Mouse (Mus musculus): ENCODE measurements around the gene Fcrla. TPM values are rescaled to one million over a fixed set of nuclear protein-coding genes. Genes with fewer than 3 reads are reported as not detected.

Fcrla gene
- polyA plus RNA-seq, 1 experiment from 2014 or later = not detected

DNA sequence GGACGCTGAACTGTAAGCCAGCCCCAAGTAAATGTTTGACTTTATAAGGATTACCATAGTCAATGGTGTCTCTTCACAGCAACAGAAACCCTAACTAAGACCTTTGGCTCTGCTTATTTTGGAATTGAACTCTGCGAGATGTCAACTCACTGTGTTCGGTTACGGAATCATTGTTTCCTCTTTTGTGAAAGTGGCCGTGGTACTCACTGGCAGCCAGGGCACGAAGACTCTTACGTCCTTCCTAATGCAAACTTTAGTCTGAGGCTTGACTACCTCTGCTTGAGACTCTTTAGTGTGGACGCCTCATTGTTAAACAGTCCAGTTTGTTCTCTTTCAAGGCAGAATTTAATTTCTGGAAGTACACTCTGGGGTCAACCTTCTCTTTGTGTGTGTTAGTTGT, 8.1 kb downstream of the Fcrla start:
- H3K4me1 ChIP-seq = no peaks in the 10 kb centered on the region
- no peaks in the 10 kb centered on the region for H3K36me3 ChIP-seq (replicated peaks)
- H3K9me3 ChIP-seq = no peaks in the 10 kb centered on the region
- no peak overlapping the region for H3K27ac ChIP-seq (replicated peaks)
- H3K4me3 ChIP-seq = no peak overlapping the region
- no peak for DNase-seq (ENCODE audit: low spot score)
- no peaks in the 10 kb centered on the region for H3K27me3 ChIP-seq (replicated peaks; ENCODE audit: low read depth, poor library complexity, severe bottlenecking)
- 95% methylated on average over 8 of the region's 8 CpGs for WGBS

DNA sequence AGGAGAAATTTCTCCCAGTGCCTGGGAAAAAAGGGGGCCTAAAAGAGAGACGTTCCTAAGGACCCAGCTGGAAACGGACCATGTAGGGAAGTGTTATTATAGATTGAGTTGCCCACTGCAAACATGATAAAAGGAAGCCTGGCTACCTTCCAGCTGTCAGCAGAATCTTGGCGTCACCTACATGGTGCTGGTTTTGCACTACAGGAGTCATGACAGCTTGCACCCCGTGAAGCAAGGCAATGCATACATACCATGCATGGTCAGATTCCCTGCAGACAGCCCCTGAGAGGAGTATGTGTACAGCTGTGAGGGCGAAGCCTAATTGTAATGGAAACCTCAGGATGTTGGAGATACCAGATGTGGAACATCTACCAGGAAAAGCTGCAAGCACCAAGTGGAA, 11.7 kb downstream of the Fcrla start:
- Histone ChIP-seq H3K4me3 (no peak overlapping the region), H3K4me1 (no peaks in the 10 kb centered on the region), H3K9me3 (no peaks in the 10 kb centered on the region), H3K27me3 (replicated peaks; ENCODE audit: low read depth, poor library complexity, severe bottlenecking) (peaks cover 10% of the 10 kb centered on the region; the same call in 1 of the 2 replicates), H3K36me3 (replicated peaks) (no peaks in the 10 kb centered on the region), H3K27ac (replicated peaks) (no peak overlapping the region)
- DNase-seq (ENCODE audit: low spot score) = no peak
- WGBS = 84% methylated on average over 5 of the region's 5 CpGs

- WGBS = 73% methylated on average over 5 of the region's 5 CpGs
- H3K4me3 ChIP-seq = no peak within 1 kb of the TSS
- no peak for DNase-seq (ENCODE audit: low spot score)
- H3K27me3 ChIP-seq (replicated peaks; ENCODE audit: low read depth, poor library complexity, severe bottlenecking) = peaks cover 36% of the 10 kb centered on the region
- no peaks in the 10 kb centered on the region for H3K9me3 ChIP-seq
- no peak within 1 kb of the TSS for H3K27ac ChIP-seq (replicated peaks)
- peaks cover 7% of the 10 kb centered on the region for H3K4me1 ChIP-seq
- no peaks in the 10 kb centered on the region for H3K36me3 ChIP-seq (replicated peaks)
Observed at GRCm38 (mm10) chr1:170912891-170913615, 14.3 kb downstream of the Fcrla start, which contains the start of gene Fcrlb. Gene Fcrlb, minus strand, starts transcription at chr1:170912941.

DNA sequence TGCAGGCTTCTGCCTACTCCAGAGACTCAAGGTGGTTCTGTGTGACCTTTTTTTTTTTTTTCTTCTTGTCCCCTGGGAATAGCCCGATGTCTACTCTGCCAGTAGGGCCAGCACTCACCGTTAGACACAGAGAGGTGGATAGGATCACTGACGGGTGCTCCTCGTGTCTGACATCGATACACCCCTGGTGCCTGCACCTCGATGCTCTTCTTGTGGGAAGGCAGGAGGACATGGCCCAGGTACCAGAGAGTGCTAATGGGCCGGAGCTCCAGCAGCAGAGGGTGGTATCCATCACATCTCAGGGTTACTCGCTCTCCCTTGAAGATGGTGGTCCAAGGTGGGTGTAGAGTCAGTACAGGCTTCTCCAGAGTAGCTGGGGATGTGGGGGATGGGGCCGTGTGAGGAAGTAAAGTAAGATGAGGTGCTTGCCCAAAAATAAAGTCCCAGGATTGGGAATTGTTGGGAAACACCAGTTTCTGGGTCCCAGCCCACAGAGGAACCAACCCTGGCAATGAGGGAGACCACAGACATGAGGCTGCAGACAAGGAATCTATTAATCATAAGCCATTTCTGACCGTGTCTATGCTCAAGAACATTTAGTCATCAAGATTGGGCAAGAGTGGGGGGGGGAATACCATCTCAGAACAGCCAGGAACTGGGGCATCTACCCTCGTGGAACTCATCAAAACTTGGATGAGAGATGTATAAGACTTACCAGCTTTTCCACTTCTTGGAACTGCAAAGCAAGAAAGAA, 15.3 kb downstream of the Fcrla start:
- no peak overlapping the region for H3K4me3 ChIP-seq
- H3K4me1 ChIP-seq = peaks cover 16% of the 10 kb centered on the region
- WGBS = 83% methylated on average over 11 of the region's 11 CpGs
- no peak overlapping the region for H3K27ac ChIP-seq (replicated peaks)
- no peak for DNase-seq (ENCODE audit: low spot score)
- peaks cover 46% of the 10 kb centered on the region for H3K27me3 ChIP-seq (replicated peaks; ENCODE audit: low read depth, poor library complexity, severe bottlenecking)
- no peaks in the 10 kb centered on the region for H3K36me3 ChIP-seq (replicated peaks)
- H3K9me3 ChIP-seq = no peaks in the 10 kb centered on the region

DNA sequence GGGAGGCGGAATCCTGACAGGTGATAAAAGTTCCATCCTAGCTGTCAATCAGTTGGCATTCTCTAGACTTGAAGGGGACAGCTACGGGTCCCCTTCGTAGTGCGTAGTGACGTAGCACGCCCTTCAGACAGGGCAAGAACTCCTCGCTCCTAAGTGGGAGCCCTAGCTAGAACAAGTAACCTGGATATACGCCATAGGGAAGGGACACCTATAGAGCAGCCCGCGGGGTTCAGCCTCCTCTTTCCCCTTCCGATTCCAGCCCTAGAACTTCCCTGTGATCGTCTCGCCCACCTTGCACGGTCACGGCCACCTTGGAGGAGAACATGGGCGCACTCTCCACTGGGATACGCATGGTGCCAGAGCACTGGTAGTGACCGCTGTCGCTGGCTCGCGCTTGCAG, 19.0 kb downstream of the Fcrla start:
- peaks cover 79% of the 10 kb centered on the region for H3K27me3 ChIP-seq (replicated peaks; ENCODE audit: low read depth, poor library complexity, severe bottlenecking)
- peak overlapping the region; percentile 74 for H3K4me3 ChIP-seq
- no peak overlapping the region for H3K27ac ChIP-seq (replicated peaks)
- WGBS = 2% methylated on average over 21 of the region's 21 CpGs
- no peaks in the 10 kb centered on the region for H3K36me3 ChIP-seq (replicated peaks)
- peaks cover 16% of the 10 kb centered on the region for H3K4me1 ChIP-seq
- DNase-seq (ENCODE audit: low spot score) = peak; percentile 39
- H3K9me3 ChIP-seq = no peaks in the 10 kb centered on the region

- peak overlapping the region; percentile 74 for H3K4me3 ChIP-seq
- no peak overlapping the region; the same call in 1 of the 2 replicates for H3K27ac ChIP-seq (replicated peaks)
- peaks cover 84% of the 10 kb centered on the region for H3K27me3 ChIP-seq (replicated peaks; ENCODE audit: low read depth, poor library complexity, severe bottlenecking)
- no peaks in the 10 kb centered on the region for H3K9me3 ChIP-seq
- no peaks in the 10 kb centered on the region for H3K36me3 ChIP-seq (replicated peaks)
- H3K4me1 ChIP-seq = peaks cover 21% of the 10 kb centered on the region
- under 1% methylated on average over 71 of the region's 71 CpGs for WGBS
- peak; percentile 66 for DNase-seq (ENCODE audit: low spot score)
Observed at GRCm38 (mm10) chr1:170907456-170908191, 19.8 kb downstream of the Fcrla start.

DNA sequence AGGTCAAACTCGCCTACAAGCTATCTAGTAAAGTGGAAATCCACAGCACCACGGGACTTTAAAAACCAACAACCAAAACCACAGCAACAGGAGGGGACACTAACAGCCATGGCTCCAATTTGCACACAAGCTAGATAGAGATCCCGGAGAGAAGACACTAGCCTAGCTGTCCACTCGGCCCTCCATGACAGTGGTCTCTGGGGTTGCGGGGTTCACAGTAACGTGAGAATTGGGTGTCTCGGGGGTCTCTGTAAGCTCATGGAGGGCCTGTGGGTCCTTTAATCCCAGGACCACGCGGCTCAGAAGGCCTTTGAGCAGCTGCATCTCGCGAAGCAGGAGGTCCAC, 20.3 kb downstream of the Fcrla start:
- Histone ChIP-seq H3K4me3 (peak overlapping the region; percentile 74), H3K27me3 (replicated peaks; ENCODE audit: low read depth, poor library complexity, severe bottlenecking) (peaks cover 88% of the 10 kb centered on the region), H3K9me3 (no peaks in the 10 kb centered on the region), H3K27ac (replicated peaks) (no peak overlapping the region; the same call in 1 of the 2 replicates), H3K36me3 (replicated peaks) (no peaks in the 10 kb centered on the region), H3K4me1 (peaks cover 21% of the 10 kb centered on the region)
- WGBS = 22% methylated on average over 11 of the region's 11 CpGs
- DNase-seq (ENCODE audit: low spot score) = no peak

DNA sequence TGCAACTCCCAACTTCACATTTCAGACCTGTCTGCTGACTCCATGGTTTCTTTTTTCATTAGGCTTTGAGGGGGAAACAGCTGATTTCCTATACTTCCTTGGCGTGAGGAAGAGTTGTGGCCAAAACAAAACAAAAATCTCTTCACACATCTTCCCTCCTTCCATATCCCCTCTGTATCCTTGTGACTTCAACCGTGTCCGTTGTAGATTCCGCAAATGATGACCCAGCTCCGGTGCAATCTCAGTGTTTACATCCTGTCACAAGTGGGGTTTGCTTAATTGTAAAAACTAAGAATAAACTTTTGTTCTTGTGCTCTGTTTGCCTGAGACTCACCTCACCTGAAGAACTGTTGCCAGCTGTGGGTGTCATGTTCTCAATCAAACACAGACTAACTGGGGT, 23.9 kb downstream of the Fcrla start:
- H3K27me3 ChIP-seq (replicated peaks; ENCODE audit: low read depth, poor library complexity, severe bottlenecking) = peaks cover 66% of the 10 kb centered on the region
- H3K36me3 ChIP-seq (replicated peaks) = no peaks in the 10 kb centered on the region
- 73% methylated on average over 5 of the region's 5 CpGs for WGBS
- H3K4me1 ChIP-seq = peaks cover 18% of the 10 kb centered on the region
- no peak overlapping the region for H3K27ac ChIP-seq (replicated peaks)
- no peaks in the 10 kb centered on the region for H3K9me3 ChIP-seq
- H3K4me3 ChIP-seq = no peak overlapping the region
- no peak for DNase-seq (ENCODE audit: low spot score)

DNA sequence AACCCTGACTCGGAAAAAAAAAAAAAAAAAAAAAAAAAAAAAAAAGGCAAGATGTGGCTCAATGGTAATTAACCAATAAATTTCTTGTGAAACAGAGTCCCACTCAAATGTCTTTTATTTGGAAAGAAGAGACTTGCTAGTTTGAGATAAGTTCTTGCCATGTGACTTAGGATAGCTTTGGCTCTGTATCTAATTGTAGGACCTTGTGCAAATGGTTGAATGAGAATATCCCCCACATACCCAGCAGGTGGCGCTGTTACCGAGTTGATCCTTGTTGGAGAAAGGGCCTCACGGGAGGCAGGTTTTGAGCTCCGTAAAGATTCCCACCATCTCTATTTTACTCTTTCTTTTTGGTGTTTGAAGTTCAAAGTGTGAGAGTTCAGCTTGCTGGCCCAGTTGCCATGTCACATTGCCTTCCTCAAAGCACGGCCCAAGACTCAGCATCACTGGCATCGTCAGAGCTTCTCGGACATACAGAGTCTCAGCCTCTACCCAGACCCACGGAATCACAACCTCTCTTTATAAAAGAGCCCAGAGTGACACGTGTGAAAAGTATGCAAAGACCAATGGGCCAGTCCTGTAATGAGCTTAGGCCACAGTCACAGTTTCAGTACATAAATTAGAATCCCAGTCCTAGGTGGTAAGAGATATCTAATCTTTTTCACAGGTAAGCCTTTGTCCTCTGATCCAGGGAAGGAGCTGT, 25.7 kb downstream of the Fcrla start:
- H3K36me3 ChIP-seq (replicated peaks) = no peaks in the 10 kb centered on the region
- H3K9me3 ChIP-seq = no peaks in the 10 kb centered on the region
- peak; percentile 88 for DNase-seq (ENCODE audit: low spot score)
- peak overlapping the region; percentile 39; the same call in 1 of the 2 replicates for H3K4me3 ChIP-seq
- no peak overlapping the region for H3K27ac ChIP-seq (replicated peaks)
- H3K27me3 ChIP-seq (replicated peaks; ENCODE audit: low read depth, poor library complexity, severe bottlenecking) = peaks cover 48% of the 10 kb centered on the region
- WGBS = 28% methylated on average over 10 of the region's 10 CpGs
- H3K4me1 ChIP-seq = peaks cover 4% of the 10 kb centered on the region

- no peak for DNase-seq (ENCODE audit: low spot score)
Observed at GRCm38 (mm10) chr1:170900799-170901467, 26.4 kb downstream of the Fcrla start.

DNA sequence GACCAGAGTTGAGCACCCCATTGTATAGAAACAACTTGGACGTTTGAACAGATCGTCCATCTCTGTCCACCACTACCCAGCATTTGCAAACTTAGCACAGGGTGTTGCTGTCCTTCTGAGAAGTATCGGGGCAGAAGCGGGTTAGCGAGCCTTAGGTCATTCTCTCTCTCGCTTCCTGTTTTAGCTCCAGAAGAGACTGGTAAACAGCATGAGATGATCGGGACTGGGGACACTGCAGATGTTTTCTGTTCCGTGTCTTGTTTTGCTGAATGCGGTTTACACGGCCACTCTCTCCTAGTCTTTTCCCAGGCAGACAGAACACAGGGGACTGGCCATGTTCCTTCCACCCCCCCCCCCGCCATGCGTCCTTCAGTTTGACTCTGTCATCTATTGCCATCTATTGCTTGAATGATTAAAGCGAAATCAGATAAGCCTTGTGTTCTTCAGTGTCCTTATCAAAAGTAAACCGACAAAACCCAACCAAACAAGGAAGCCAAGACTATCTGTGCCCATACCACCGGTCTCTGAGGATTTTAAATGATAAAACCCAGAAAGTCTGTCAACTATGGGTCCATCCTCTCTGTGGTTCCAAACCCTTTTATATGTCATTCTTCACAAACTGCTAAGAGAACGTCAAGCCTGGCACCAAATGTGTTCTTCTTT, 28.8 kb downstream of the Fcrla start:
- Histone ChIP-seq H3K36me3 (replicated peaks) (no peaks in the 10 kb centered on the region), H3K9me3 (no peaks in the 10 kb centered on the region), H3K27ac (replicated peaks) (no peak overlapping the region), H3K4me3 (no peak overlapping the region), H3K4me1 (peaks cover 4% of the 10 kb centered on the region), H3K27me3 (replicated peaks; ENCODE audit: low read depth, poor library complexity, severe bottlenecking) (peaks cover 17% of the 10 kb centered on the region)
- WGBS = 76% methylated on average over 16 of the region's 16 CpGs
- no peak for DNase-seq (ENCODE audit: low spot score)

More at GRCm38 (mm10) chr1:170900799-170901467, 26.4 kb downstream of the Fcrla start:
- Histone ChIP-seq H3K36me3 (replicated peaks) (no peaks in the 10 kb centered on the region), H3K4me3 (no peak overlapping the region), H3K27me3 (replicated peaks; ENCODE audit: low read depth, poor library complexity, severe bottlenecking) (peaks cover 41% of the 10 kb centered on the region), H3K4me1 (peaks cover 4% of the 10 kb centered on the region), H3K27ac (replicated peaks) (no peak overlapping the region), H3K9me3 (no peaks in the 10 kb centered on the region)
- WGBS = 39% methylated on average over 10 of the region's 10 CpGs

All from embryonic facial prominence, embryonic 10.5 days (tissue).